Mouse (Mus musculus) regulatory T cell (primary cell): ENCODE measurements around the gene C5ar2.
"Not testable (repeated sequence)": the region's sequence is repeated elsewhere in the genome, so short reads cannot be mapped to it uniquely, and the experiment has no call there.

Experiments
- in situ Hi-C: fragments of 300-600 bp; cut with MboI, MseI; formaldehyde crosslinking; loops from one replicate; pipeline ENCODE4 v1.15.1; 2025; ENCODE audit warnings: high pct_unique_total_duplicates

The C5ar2 gene

GRCm38 (mm10) chr7:16257830-16258229 is 13.9 kb upstream of the C5ar2 start:
- in situ Hi-C loops, result no loop called here

- in situ Hi-C loops, result not testable (repeated sequence)
Observed at GRCm38 (mm10) chr7:16255963-16256362, 12.0 kb upstream of the C5ar2 start.

- in situ Hi-C loops, result no loop called here
Observed at GRCm38 (mm10) chr7:16254195-16254594, 10.2 kb upstream of the C5ar2 start.

GRCm38 (mm10) chr7:16250687-16251086 is 6.7 kb upstream of the C5ar2 start:
- in situ Hi-C loops, result no loop called here

DNA sequence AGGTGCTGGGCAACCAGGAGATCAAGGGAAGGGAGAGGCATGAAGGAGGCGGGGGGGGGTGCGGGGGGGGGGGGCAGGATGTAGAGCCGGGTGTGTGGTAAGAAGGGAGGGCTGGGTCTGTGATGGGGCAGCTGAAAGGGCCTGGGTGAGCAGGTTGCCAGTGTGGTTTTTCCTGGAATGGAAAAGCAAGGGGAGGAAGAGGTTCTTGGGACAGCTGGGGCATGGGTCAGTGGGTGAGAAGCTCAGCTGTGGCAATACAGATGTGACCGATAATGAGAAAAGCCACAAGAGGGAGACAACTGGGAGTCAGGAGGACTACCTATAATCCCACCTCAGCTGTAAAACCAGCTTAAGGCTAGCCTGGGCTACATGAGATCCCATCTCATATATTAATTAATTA is 2.0 kb upstream of the C5ar2 start:
- in situ Hi-C loops, result no loop called here

- in situ Hi-C loops, result no loop called here
Observed at GRCm38 (mm10) chr7:16242198-16242597, 1.8 kb downstream of the C5ar2 start.

- in situ Hi-C loops, result no loop called here
Observed at GRCm38 (mm10) chr7:16241787-16242186, 2.2 kb downstream of the C5ar2 start.

GRCm38 (mm10) chr7:16240978-16241303 is 3.0 kb downstream of the C5ar2 start:
- in situ Hi-C loops, result no loop called here

- in situ Hi-C loops, result no loop called here
Observed at GRCm38 (mm10) chr7:16240281-16240977, 3.5 kb downstream of the C5ar2 start.

- in situ Hi-C loops, result no loop called here
Observed at GRCm38 (mm10) chr7:16239554-16239997, 4.4 kb downstream of the C5ar2 start.

GRCm38 (mm10) chr7:16229869-16230268 is 14.1 kb downstream of the C5ar2 start:
- in situ Hi-C loops, result no loop called here

DNA sequence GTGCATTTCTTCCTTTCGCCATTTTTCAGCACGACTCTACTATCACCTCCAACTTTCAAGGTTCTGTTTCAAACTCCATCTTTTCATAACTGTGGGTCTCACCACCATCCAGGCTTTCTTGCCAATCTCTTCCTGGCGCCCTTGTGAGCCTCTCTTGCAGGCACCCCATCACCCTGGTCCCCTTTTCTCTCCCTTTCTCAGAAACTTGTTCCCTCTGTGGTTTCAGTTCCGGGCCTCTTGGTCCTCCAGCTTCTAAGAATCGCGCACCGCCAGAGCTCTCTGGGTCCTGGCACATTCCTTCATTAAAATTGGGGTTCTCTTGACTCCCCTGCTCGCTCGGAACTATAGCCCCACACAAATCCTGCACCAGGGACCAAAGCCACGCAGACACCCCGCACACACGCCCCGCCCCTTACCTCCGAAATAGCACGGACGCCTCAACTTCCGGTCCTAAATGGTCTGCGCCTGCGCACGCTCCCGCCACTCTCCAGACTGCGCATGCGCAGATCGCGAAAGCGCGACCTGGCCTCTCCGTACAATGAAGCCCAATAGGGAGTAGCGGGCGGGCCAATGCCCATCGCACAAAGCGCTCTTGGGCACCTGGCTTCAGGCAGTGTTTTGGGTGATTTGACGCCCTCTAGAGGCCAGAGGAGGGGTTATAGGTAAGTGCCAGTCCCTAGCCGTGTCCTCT is 22.2 kb downstream of the C5ar2 start, which contains the start of gene Dhx34:
Gene Dhx34, minus strand, starts transcription at position 456 of the 691 bp plus-strand sequence.
- in situ Hi-C loops, result no loop called here

DNA sequence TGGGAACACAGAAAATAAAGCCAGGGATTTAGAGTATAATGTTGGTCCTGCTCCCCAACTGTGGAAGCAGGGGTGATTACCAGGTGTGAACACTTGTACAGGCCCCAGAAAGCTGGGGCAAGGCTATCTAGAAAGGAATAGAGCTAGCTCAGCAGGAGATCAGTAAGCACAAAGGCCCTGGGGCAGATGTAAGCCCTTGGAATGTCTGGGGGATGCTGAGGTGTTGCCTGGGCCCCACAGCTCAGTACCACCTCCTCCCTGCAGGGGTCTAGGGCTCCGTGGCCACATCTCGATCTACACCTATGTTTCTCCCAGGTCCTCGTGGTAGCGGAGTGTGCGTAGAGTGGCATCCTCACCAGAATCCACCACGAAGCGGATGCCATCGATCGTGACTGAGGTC is 30.0 kb downstream of the C5ar2 start:
- in situ Hi-C loops, result no loop called here

DNA sequence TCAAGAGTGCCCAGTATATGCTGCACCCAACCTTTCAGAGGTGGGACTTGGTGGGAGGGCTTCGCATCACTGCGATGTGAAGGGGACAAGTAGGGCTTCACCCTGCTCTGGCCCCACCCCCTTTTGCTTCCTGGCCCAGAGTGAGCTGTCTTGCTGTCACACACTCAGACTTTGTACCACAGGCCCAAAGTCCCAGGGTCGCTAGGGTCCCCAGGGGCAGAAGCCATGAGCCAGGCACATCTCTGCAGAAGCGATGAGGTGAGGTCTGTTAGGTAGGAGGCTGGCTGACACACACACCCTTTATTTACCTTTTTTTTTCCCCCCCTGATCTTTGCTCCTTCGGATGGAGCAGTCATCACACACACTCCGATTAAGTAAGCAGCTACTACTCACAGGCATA is 30.8 kb downstream of the C5ar2 start:
- in situ Hi-C loops, result no loop called here

DNA sequence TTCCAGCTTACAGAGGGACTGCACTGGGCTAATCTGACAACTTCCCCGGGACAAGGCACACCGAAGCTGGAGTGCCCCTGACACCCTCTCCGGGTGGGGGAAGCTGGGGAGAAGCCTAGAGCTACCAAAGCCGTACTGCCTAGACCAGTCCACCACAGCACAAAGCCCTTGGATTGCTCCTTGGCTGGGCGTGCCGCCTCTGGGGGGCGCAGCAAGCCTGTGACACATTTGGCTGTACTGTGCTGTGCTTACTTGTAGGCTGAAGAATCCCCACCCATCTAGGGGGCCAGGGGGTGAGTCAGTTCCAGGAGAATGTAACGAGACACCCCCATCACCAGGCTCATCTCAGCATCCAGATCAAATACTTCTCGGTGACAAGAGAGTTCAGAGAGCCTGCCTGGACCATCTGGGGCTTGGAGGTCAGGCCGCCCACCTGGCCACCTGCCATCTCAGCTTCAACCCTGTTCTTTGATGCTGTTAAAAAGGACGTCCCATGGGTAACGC is 33.0 kb downstream of the C5ar2 start:
- in situ Hi-C loops, result no loop called here

DNA sequence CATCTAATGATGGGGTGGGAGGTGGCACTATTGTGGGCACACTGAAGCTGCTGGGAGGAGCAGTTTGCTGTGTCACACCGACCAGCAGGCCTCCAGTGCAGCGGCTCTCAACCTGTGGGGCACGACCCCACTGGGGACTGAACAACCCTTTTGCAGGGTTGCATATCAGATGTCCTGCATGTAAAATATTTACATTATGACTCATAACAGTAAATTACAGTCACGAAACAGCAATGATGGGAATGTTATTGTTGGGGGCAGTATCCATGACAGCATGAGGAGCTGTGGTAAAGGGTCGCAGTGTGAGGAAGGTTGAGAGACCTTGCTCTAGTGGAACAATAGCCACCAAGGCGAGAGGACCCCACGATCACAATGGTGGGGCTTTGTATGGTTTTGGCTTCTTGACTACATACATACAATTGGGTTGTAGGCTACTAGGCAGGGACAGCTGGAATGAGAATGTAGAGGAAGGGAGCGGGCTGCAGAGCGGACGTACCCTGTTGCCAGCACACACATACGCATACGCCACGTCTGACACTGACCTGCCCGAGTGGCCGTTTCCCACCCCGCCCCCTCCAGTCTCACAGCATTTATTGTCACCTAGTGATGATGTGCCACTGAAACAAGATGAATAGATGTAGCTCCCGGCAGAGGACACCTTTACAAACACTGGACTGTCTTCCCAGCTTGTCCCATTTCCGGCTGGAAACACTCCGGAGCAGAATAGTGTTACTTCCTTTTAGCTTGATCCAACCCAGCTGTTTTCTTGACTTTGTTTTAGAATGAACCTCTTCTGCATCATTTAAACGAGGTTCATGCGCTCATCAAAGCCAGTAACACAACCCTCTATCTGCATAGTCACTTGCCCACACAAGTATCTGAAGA is 34.9 kb downstream of the C5ar2 start:
- in situ Hi-C loops, result no loop called here

DNA sequence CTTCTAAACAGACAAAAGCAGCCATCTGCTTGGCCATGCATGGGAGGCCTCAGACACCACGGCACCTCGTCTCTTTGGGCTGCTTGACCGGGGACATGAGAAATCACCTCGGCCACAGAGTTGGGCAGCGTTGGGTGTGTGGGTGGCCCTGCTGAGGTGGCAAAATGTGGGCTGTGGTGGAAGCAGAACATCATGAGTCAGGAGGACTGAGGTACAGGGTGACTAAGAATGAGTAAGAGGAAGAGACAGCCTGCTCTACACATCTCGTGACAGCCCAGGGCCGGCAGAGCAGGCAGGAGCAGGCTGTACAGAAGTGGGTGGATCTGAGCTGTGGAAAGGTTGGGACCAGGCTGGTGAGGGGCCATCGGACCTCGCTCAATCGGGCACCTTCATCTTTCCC is 36.5 kb downstream of the C5ar2 start:
- in situ Hi-C loops, result no loop called here

GRCm38 (mm10) chr7:16207076-16207475 is 36.9 kb downstream of the C5ar2 start:
- in situ Hi-C loops, result no loop called here

- in situ Hi-C loops, result no loop called here
Observed at GRCm38 (mm10) chr7:16204791-16205190, 39.2 kb downstream of the C5ar2 start.

- in situ Hi-C loops, result no loop called here
Observed at GRCm38 (mm10) chr7:16203505-16203903, 40.5 kb downstream of the C5ar2 start.

DNA sequence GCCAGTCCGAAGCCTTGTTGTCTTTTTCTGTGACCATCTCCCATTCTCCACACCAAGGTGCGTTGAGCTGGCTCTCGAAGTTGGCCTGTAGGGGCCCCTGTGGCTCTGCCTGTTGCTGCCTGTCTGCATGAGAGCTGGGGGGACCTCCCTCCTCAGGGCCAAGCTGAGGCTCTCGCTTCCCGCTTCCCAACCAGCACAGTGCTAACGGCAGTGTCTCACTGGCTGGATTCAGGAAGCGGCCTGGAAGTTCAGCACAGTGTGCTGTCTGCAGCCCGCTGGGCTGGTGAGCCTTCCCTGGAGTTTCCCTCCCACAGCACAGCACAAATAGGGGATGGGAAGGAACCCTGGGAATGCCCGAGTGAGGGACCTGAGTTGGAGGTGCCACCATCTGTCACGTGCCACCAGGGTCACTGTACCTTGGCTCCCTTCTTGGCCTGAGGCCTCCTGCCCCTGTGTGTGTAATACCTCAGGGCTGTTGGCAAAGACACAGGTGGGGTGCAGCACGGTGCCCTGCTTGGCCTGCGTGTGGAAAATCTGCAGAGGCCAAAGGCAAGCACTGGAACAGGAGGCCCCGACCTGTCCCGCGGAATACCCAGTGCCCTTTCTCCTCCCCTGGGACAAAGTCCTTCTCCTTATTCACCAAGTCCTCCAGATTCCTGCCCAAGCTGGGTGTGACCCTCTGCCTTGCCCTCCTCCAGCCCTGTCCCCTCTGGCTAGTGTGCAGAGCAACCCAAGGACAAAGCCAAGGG is 41.0 kb downstream of the C5ar2 start:
- in situ Hi-C loops, result no loop called here
